Mouse (Mus musculus) CD4-positive, CD25-positive, alpha-beta regulatory T cell (primary cell): ENCODE data around the gene Krt6b. TPM values are rescaled to one million over a fixed set of nuclear protein-coding genes. Genes with fewer than 3 reads are reported as not detected.

Experiments
- polyA plus RNA-seq: library from polyadenylated mRNA; unstranded; fragments of 100-300 nt; shearing (Covaris generic); gene quantifications from one replicate; pipeline ENCODE4 v1.2.1, GENCODE M21; 2017

Krt6b gene
- polyA plus RNA-seq = not detected

GRCm38 (mm10) chr15:101680187-101680586 is at the start of gene Krt6b:
Krt6b (minus strand) TSS chr15:101680287.

GRCm38 (mm10) chr15:101712720-101713119 is 32.6 kb upstream of the Krt6b start, which contains the start of gene Krt5:
Krt5 (minus strand) TSS chr15:101712898.

GRCm38 (mm10) chr15:101694207-101694606 is 14.1 kb upstream of the Krt6b start, which contains the start of gene Krt6a:
Krt6a (minus strand) TSS chr15:101694307.

DNA sequence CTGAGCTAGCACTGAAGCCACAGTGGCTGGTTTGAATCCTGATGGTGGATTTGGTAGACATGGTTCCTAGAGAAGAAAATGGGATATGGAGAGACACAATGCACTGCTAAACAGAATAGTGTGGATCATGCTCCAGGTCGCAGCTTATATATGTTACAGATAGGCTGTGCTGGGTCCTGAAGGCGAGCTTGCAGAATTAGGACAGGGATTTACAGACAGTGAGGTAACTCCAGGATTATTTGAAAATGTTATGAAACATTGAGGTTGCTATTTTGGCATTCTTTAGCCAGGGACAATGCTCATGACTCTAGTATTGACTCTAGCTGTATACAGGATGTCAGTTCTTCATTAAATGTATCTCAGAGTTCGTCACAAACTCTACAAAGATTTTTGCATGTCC is 32.8 kb downstream of the Krt6b start, which contains the start of gene Gm5478:
Gm5478 (minus strand) TSS at position 101 of the 400 bp plus-strand sequence.

DNA sequence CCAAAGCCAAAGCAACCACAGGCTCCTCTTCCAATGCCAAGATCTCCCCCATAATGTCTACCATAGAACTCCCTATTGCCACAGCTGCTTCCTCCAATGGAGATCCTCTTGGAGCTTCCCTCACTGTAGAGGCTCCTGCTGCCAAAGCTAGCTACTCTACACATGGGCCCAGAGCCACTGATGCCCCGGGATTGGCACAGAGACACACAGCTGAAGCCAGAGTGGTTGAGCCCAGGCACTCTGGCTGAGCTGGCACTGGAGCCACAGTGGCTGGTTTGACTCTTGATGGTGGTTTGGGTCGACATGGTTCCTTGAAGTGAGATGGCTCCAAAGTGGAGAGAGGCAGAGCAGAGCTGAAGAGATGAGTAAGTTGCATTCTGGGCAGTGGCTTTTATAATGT is 52.2 kb downstream of the Krt6b start, which contains the start of gene Gm5414:
Gm5414 (minus strand) TSS at position 305 of the 400 bp plus-strand sequence.

Other genes with a start within 250 kb of the Krt6b start
- gene Krt87, start 241.5 kb downstream of the Krt6b start, polyA plus RNA-seq = 0.16 TPM
- gene Krt88, start 232.5 kb downstream of the Krt6b start, polyA plus RNA-seq = not detected
- not detected for gene Krt81, start 216.5 kb downstream of the Krt6b start, polyA plus RNA-seq
- gene Krt86, start 206.8 kb downstream of the Krt6b start, polyA plus RNA-seq = not detected
- gene Krt83, start 188.8 kb downstream of the Krt6b start, polyA plus RNA-seq = 2.7 TPM
- not detected for gene Gm49425, start 163.0 kb downstream of the Krt6b start, polyA plus RNA-seq
- gene Krt84, start 147.5 kb downstream of the Krt6b start, polyA plus RNA-seq = 0.14 TPM
- not detected for gene Krt82, start 129.6 kb downstream of the Krt6b start, polyA plus RNA-seq
- not detected for gene Krt90, start 117.3 kb downstream of the Krt6b start, polyA plus RNA-seq
- 0.18 TPM for gene Krt75, start 106.4 kb downstream of the Krt6b start, polyA plus RNA-seq
- gene Gm5414, start 52.1 kb downstream of the Krt6b start, polyA plus RNA-seq = not detected
- not detected for gene Gm5478, start 32.9 kb downstream of the Krt6b start, polyA plus RNA-seq
- not detected for gene Krt6a, start 14.0 kb upstream of the Krt6b start, polyA plus RNA-seq
- gene Krt5, start 32.6 kb upstream of the Krt6b start, polyA plus RNA-seq = not detected
- gene Krt71, start 62.8 kb upstream of the Krt6b start, polyA plus RNA-seq = not detected
- not detected for gene Krt72, start 106.2 kb upstream of the Krt6b start, polyA plus RNA-seq
- not detected for gene Krt73, start 122.1 kb upstream of the Krt6b start, polyA plus RNA-seq
- gene Krt2, start 137.9 kb upstream of the Krt6b start, polyA plus RNA-seq = not detected
- 0.34 TPM for gene Krt1, start 170.5 kb upstream of the Krt6b start, polyA plus RNA-seq
- 0.10 TPM for gene Krt77, start 189.4 kb upstream of the Krt6b start, polyA plus RNA-seq
- gene Krt76, start 212.6 kb upstream of the Krt6b start, polyA plus RNA-seq = not detected
- gene Krt4, start 244.4 kb upstream of the Krt6b start, polyA plus RNA-seq = not detected